Mouse (Mus musculus) 3134 (cell line): ENCODE measurements around the gene Il17rd.

Experiments used
- DNase-seq: peaks from one replicate; pipeline ENCODE4 v3.0.0-alpha.2; 2011; ENCODE audit warnings: low spot score; ENCODE audit not compliant: insufficient read length; ENCODE audit errors: extremely low read depth

Gene Il17rd

DNA sequence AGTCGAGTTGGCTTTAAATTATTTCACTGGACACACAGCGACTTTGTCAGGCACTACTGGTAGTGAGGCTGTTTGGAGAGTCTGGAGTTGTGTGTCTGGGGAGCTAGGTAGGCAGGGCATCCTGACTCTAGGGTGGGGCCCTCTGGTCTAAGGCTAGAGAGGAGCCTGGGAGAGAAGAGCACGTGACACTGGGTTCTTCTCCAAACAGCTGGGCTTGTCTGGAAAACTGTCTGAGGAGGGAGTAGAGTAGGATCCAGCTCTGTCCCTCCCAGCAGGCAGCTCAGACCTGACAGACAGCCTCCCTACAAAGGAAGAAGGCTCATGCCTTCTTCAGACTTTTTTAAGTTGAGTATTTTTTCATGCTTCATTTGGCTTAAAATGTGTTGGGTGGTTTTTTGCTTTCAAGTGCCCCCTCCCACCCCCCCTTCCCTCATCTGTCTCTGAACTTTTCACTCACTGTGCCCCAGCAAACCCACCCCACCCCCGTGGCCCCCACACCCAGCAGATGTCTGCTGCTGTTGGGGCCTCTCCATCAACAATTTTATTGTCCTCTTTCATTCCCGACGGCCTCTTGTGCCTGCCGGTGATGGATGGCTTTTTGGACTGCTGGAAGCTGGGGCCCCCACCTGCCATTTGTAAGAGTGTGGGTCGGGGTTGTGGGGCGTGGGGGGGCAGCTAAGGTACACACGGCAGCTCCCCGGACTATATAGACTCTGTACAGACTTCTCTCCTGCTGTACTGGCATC, 5.7 kb downstream of the Il17rd start:
- DNase-seq = no peak

DNA sequence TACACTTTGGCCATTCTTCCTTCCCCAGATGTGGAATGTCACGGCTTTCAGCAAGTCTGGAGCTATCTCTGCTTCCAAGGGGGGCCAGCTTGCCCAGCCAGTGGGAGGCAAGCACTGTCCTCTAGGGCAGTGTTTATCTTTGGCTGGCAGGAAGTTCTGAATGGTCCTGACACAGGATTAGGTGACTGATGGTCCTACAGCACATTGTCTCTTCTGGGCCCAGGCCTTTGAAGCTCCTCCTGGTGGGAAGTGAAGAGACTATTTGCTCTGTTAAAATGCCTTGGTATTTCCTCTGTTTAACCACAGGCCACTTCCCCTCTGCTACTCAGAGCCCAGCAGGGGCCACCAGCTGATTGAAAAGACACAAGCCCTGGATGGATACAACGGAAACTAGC, 6.2 kb downstream of the Il17rd start:
- no peak for DNase-seq

DNA sequence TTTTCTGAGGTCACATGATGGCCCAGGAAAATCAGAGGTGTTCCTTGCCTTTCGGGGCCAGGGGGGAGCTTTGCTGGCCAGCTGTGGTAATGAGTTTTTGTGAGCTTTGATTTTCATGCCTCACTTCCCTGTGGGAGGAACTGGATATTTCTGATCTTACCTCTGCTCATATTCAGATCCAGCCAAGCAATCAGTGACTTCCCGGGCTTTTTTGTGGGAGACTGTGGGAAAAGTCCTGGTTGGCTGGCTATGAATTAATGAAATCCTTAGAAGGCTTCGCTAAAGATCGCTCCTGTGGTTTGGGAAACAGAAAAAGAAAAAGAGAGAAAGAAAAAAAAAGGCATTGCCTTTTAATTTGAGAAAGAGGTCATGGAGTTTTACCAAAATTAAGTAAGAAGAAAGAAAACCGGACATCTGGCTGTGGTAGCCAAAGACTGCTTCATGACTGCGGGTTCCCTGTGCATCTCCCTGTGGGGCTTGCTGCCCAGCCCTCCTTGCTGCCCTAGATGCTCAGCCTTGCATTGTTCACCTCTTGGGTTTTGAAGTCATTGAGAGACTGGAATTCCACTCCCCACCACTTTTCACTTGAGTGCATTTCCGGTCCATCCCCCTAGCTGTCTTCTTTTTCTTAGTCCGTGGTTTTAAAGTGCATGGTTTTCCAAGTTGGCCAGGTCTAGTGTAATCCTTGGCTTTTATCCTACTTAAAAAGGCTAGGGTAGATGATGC, 9.7 kb downstream of the Il17rd start:
- no peak for DNase-seq

DNA sequence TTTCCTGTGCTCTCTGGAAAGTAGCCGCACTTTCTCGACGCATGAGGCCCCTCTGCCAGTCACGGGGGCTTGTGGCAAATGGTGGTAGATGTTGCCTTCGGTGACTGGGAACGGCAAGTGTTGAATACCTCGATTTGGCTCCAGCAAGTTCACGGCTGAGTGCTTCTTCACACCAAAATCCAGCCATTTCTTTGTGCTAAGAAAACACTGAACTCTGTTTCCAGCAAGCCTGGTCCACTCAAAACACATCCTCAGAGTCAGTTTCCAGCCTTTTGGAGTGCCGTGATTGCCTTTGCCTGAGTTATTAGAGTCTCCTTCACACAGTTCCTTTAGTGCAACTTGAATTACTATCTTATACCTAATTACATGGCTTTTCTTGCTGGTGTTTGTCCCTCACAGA, 11.3 kb downstream of the Il17rd start:
- DNase-seq = no peak

DNA sequence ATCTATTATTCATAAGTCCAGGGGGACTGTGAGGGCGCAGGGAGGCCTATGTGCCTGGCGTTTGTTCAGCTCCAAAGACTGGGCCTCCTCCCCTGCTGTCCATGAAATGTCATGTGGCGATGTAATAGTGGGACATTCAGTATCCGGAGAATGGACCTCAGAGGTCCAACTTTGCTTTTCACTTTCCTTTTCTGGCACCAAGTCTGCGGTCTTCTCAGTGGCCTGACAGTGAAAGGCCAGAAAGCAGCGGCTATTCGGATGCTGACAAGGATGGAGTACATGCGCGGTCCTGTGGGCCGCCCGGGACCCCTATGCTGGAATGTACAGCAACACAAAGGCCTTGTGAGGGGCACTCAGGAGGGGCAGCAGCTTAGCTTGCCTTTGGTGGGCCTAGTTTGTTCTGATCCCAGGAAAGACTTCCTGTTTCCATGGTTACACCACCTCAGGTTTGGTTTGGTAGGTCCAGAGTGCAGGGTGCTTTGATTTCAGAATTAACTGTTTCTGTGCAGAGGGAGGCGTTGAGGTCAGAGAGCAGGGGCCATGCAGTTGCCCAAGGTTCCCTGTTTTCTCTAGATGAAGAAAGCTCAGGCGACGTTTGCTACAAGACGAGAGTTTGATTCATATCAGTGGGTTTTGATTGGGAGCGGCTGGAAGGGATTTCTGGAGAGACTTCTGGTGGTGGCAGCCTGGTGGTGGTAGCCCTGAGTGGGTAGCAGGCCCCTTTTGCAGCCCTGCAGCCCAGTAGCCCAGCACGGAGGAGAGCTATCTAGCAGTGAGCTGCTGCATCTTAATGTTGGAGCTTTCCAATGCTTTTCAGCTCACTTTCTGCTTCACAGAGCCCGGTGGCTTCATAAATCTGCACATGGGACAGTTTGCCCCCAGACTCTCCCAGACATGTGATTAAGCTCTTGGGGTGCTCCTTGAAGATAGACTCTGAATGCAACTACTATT, 12.1 kb downstream of the Il17rd start:
- no peak for DNase-seq

DNA sequence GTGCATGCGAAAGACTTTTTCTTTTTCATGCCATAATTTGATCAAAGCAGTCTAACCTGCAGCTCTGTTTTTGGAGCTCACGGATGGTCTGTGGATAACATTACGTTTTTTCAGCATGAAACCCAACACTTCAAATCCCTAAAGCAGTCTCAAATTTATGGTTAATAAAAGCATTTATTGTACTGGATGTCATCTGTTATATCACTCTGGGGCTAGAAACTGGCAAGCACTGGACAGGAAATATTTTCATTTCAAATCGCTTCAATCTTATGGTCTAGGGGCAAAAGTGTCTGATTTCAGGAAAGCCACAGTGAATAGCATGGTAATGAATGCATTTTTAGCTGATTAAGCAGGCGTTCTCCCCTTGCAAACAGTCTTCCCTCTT, 12.8 kb downstream of the Il17rd start:
- no peak for DNase-seq

DNA sequence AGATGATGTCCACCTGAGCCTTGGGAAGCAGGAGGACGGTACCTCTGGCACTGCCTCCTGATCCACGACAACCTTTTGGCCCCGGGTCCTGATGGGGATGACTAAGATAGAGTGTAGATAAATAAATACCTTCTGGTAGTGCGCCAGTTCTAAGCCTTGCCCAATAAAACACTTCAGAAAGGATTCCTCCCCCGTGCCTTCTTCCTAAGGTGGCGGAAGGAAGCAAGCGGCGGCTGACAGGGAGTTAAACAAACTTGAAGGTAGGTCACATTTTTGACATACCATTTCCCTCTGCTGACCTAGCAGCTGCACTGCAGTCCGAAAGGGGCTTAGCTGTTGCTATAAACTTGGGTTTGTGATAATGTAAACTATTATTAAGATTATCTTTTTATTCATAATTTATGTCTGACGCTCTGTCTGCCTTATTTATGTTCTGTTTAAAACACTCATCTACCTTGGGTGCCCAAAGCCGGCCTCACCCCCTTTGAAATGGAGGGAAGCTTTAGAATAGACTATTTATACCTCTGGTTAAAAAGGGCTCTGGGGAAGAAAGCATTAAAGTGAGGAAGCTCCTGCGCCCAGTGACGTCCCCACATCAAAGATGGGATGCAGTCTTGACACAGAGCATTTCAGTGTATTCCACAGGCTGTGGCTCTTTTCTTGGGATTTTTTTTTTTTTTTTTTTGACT, 19.9 kb downstream of the Il17rd start:
- DNase-seq = no peak

DNA sequence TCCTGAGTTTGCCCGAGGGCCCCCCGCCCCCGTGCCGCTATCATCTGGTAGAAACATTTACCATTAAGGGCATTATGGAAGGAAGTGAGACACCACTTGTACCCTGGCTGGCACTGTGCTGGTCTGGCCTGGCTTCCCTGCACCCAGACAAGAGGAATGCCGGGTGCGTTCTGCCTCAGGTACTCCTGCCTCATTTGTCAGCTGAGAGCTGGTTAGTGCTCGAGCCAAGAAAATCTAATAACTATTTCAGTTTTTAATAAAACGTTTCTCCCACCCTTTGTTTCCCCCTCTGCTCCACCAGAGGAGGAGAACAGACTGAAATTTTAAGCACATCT, 20.4 kb downstream of the Il17rd start:
- DNase-seq = no peak

DNA sequence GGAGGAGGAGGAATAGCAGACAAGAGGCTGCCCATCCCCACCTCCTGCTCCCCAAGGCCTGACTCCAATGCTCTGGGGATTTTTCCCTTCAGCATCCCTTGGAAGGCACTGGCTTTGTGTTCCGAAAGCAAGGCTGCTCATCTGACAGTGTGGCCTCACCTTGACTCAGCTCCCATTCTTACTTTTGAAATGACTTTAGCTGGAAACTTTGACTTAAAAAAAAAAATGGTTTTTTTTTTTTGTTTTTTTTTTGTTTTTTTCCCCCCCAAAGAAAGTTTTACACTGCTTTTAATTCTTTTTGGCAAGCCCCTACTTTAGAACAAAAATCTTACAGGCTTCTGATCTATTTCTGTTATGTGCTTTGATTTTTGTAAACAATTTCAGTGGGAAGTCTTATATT, 24.6 kb downstream of the Il17rd start:
- DNase-seq = no peak

DNA sequence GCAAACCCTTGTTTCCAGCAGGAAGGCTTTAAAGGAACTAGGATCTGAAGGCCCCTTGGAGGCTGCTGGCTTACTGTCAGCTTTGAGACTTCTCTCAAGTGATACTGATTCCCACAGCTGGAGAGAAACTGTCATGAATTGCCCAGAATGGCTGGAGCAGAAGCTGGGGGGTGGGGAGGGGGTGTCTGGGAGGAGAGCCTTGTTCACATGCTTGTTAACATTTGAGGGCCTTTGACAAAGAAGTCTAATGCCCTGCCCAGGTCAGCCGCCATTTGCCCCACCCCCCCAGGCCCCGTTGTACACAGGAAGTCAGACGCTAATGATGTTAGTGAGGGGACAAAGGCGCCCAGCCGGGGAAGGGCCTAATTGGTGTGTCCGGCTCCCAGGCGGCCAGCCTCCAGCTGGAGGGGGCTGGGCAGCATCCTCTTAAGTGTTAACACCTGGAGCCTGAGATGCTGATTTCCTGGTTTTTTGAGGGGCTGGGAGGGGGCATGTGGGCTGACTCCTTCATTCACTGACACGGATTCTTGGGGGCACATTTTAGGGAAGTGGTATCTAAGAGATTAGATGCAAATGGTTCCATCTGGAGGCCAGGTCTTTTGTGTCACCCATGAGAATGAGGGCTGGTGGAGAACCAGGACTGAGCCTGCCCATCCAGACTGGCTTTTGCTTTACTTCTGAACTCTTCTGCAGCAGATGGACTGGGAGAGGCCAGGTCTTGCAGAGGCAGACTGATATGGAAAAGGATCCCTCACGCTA, 27.6 kb downstream of the Il17rd start:
- no peak for DNase-seq

DNA sequence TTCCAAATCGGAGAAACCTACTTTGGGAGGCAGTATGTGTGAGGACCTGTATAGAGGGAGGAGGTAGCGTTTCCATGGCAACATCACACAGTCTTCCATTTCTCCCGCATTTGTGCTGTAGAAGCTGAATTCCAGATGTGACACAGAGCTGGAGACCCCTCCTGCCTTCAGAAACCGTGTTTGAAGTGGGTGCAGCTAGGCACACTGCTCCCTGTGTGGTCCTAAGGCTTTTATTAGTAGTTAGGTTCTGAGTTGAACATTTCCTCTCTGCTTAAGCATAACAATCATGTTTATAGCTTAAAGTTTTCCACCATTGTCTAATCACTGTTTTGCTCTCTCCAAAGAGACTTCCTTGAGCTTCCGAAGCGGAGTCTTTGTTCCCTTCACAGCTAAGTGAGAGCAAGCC, 29.1 kb downstream of the Il17rd start:
- DNase-seq = no peak

DNA sequence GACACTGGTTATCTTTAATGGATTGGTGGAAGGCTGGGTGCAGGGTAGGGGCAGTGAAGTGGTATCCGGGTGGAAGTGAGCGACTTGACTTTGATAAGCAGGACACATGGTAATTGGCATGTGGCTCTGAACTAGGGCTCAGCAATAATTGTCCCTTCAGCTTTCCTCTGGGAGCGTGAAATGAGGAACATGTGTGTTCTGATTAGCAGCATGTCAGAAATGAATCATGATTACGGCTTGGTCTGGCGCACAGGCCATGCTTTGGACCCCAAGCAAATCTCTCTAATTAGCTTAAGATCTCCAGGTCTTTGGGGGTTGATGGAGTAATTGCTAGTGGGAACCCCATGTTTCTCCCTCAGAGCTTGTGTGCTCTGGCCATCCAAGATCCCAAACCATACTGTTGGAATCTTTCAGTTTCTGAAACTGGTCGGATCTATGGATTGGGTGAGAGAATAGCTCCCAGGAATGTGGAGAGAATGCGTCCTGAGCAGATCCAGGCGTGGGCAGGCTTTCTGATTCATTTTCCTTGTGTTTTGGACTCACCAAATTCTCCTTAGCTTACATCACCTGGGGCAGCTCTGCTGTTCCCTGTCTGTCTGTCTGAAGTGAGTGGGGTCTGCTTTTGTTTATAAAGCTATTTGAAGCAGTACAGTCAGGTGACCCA, 30.8 kb downstream of the Il17rd start:
- DNase-seq = peak; percentile 11

DNA sequence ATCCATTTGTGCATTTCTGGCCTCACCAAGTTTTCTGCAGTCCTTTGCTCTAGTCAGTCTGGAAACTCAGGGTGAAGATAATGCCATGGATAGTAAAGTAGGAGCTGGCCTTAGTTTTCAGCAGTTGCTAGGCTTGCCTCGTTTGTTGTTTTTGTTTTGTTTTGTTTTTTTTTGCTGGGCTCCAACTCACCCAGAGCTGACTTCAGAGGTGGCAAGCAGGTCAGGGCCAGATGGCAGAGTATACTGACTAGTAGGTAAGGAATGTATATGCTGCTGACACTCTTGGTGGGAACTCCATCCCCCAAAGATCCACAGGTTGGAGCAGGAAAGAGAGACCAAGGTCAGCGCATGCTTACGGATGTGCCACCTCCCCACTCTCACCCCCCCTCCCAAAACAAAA, 31.4 kb downstream of the Il17rd start:
- DNase-seq = peak; percentile 28

DNA sequence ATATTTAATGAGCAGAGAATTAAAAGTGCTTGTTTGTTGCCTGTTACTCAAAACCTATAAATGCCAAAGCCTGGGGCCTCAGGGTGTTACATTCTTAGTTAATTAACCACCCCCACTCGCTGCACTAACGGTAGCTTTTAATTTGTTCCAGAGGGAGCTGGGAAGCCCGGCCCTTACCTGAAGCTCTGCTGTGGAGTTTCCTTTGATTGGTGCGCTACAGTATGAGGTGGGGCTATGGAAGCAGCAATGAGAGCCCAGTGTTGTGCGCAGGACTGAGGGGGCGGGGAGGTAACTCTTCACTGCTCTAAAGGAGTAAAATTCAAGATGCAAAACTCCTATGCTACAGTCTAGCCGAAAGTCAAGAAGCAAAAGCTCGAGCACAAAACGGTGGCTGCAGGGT, 32.0 kb downstream of the Il17rd start:
- no peak for DNase-seq

DNA sequence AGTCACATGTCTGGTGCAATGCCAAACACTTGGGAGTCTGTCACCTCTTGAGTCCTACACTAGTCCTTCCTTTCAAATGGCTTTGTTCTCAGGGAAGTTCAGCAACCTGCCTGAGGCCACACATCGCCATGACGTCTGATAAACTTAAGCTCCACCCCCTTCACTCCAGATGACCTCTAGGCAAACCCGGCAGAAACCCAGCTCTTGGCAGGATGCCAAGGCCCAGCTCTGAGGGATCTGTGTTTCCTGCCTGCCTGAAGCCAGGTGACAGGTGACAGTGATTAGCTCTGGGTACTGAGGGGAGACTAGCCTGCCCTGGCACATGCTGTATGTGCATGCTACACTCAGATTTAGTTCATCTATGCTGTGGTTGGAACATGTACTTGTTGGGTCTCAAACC, 33.2 kb downstream of the Il17rd start:
- DNase-seq = no peak

DNA sequence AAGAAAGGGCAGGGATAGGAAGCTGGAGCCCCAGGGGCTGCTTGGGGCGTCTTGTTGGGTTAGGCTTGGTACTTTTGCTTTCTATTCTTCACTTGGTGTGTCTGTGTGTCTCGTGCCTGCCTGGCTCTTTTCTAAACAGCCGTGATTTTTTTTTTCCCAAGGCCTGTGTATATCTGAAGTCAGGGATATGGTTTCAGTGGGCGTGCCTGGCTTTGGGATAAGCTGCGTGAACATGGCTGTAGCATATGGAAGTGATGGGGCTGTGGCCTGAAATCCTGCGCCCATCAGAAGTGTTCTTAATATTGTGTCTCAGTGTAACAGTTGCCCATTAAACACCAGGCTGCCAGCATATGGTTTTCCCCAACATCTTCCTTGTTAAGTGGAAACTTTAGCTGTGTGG, 36.3 kb downstream of the Il17rd start:
- DNase-seq = no peak

DNA sequence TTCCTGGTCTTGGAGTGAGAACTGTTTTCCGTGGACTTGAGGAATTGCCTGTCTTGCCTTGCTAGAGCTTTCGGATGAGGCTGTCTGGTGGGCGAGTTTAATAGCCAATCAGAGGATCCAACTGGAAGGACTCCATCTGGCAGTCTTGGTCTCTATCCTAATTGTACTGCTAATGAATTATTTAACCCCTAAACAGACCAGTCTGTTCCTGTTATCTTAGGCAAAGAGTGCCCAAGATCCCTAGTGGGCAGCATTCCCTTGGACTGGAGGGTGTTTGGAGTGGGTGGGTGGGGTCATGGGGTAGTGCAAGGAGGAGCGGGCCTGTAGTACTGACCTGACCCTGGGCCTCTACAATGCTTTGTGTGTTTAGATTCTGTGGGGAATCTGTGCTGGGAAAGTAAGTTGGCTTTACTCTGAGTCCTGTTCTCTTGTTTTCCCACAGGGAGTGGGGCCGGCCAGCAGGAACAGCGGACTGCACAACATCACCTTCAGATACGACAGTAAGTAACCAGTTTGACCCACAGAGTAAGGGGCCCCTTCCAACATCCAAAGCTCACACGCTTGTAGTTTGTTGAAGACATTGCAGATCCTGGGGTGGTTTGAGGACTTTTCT, 37.3 kb downstream of the Il17rd start:
- DNase-seq = no peak

DNA sequence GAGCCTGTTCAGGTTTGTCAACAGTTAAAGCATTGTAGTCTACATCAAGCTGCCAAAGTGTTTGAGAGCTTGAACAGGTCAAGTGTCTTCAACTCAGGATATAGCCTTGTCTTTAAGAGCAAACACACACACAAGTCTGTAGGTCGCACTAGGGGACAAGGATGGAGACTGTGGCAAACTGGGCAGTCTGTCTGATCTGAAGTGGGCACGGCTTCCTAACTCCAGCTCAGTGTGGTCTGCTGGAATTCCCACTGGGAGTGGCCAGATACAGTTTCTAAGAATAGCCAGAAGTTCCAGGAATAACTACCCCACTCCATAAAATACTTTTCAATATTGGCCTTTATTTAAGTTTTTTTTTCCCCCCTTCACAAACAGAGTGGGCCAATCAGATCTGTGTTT, 37.8 kb downstream of the Il17rd start:
- no peak for DNase-seq

DNA sequence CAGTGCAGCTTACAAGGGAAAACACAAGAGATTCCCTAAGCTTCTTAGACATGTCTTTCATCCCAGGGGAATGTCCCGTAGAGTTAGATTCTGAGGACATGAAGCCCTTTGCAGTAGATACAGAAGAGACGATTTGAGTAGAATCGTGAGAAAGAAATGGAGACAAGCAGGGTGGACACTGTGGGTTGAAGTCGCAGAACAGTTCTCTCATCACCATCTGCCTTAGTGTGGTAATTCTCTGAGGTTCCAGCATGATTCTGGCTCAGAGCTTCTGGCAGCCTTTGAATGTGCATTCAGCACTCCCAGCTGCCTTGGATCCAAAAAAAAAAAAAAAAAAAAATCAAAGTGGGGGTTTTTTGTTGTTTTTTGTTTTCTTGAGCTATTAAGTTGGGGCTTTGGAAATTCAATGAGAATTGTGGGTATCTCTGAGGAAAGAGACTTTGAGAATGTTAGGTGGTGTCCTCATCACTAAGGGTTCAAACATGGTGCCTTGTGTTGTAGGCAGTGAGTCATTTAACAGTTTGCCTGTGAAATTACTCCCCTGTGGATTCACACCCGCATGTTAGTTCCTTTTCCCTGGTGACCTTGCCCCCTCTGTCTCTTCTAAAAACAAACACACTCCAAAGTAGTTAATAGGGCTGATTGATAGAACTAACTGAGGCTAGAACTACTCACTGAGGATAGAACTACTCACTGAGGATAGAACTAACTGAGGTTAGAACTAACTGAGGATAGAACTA, 43.0 kb downstream of the Il17rd start:
- no peak for DNase-seq
